Mouse (Mus musculus) lung, embryonic 14.5 days (tissue): ENCODE results near the gene Stk10. TPM values are rescaled to one million over a fixed set of nuclear protein-coding genes. Genes with fewer than 3 reads are reported as not detected.

Experiments used
- ATAC-seq: fragments of 200-750 bp; cut with Nextera tagmentation; 2 replicates; pipeline ENCODE4 v1.8.0; 2017; ENCODE audit warnings: mild to moderate bottlenecking, moderate TSS enrichment, moderate library complexity; ENCODE audit not compliant: insufficient read depth
- DNase-seq: peaks from one replicate; pipeline ENCODE4 v3.0.0-alpha.2; 2015
- H3K27ac ChIP-seq: fragments of 300-500 bp; sonication (generic); 2 replicates; pipeline ENCODE4 v1.5.1; 2014; ENCODE audit warnings: low read depth, mild to moderate bottlenecking, moderate library complexity
- H3K27me3 ChIP-seq: fragments of 300-500 bp; sonication (generic); 2 replicates; pipeline ENCODE4 v1.6.1; 2014; ENCODE audit warnings: low read length, control low read depth; ENCODE audit not compliant: insufficient read depth
- H3K36me3 ChIP-seq: fragments of 300-500 bp; sonication (generic); 2 replicates; pipeline ENCODE4 v1.6.1; 2014; ENCODE audit warnings: control low read depth; ENCODE audit not compliant: insufficient read depth
- H3K4me1 ChIP-seq: fragments of 300-500 bp; sonication (generic); 2 replicates; pipeline ENCODE4 v1.6.1; 2014; ENCODE audit warnings: antibody characterized with exemption, control low read depth; ENCODE audit not compliant: insufficient read depth
- H3K4me2 ChIP-seq: fragments of 300-500 bp; sonication (generic); 2 replicates; pipeline ENCODE4 v1.6.1; 2014; ENCODE audit warnings: mild to moderate bottlenecking
- H3K4me3 ChIP-seq: fragments of 300-500 bp; sonication (generic); 2 replicates; pipeline ENCODE4 v1.5.1; 2014; ENCODE audit warnings: low read depth, low read length
- H3K9ac ChIP-seq: fragments of 300-500 bp; sonication (generic); 2 replicates; pipeline ENCODE4 v1.6.1; 2014
- H3K9me3 ChIP-seq: fragments of 300-500 bp; sonication (generic); 2 replicates; pipeline ENCODE4 v1.6.1; 2016; ENCODE audit warnings: low read depth, low read length, control low read depth
- CTCF ChIP-seq: IDR thresholded peaks from 2 replicates; pipeline ENCODE4 v1.5.1; 2016; ENCODE audit warnings: antibody characterized with exemption, low read depth
- WGBS: fragments of 180-500 bp; shearing (Covaris S2); extraction: QIAGEN DNeasy Blood & Tissue Kit; methylation state at CpG from one replicate; pipeline ENCODE4 v1.1.7; 2014; 5-methylcytosine and 5-hydroxymethylcytosine counted together
- polyA plus RNA-seq: library from polyadenylated mRNA; unstranded; fragments of >200 nt; fragmentation: Nextera tagmentation; extraction: Ambion mirVana; gene quantifications from 2 replicates; pipeline ENCODE4 v1.2.1, GENCODE M21; 2014

Gene Stk10
- polyA plus RNA-seq, 1 experiment from 2014 or later: 2.0 TPM

- Histone ChIP-seq H3K27ac (no peak overlapping the region), H3K4me3 (no peak overlapping the region), H3K4me1 (no peaks in the 10 kb centered on the region), H3K4me2 (no peak overlapping the region), H3K27me3 (no peaks in the 10 kb centered on the region), H3K36me3 (no peaks in the 10 kb centered on the region), H3K9ac (no peak overlapping the region), H3K9me3 (no peaks in the 10 kb centered on the region)
- ATAC-seq (no peak), DNase-seq (no peak)
- TF ChIP-seq CTCF: no peak
- 65% methylated on average over 6 of the region's 6 CpGs for WGBS
Observed at GRCm38 (mm10) chr11:32585996-32586395, 52.9 kb downstream of the Stk10 start.

- WGBS: 72% methylated on average over 17 of the region's 17 CpGs
- no peak for DNase-seq
- Histone ChIP-seq H3K36me3 (no peaks in the 10 kb centered on the region), H3K9ac (no peak overlapping the region; the same call in 1 of the 2 replicates), H3K9me3 (no peaks in the 10 kb centered on the region), H3K4me1 (no peaks in the 10 kb centered on the region), H3K4me2 (no peak overlapping the region), H3K4me3 (no peak overlapping the region), H3K27me3 (no peaks in the 10 kb centered on the region), H3K27ac (no peak overlapping the region)
- no peak for TF ChIP-seq CTCF
- ATAC-seq: 0 out of 2 replicates have a peak, but pooled peaks have one; percentile 11
Observed at GRCm38 (mm10) chr11:32587191-32588089, 54.3 kb downstream of the Stk10 start.

GRCm38 (mm10) chr11:32588090-32588891 lies 55.2 kb downstream of the Stk10 start:
- H3K4me1 ChIP-seq: no peaks in the 10 kb centered on the region
- no peak overlapping the region for H3K4me3 ChIP-seq
- H3K36me3 ChIP-seq: no peaks in the 10 kb centered on the region
- no peaks in the 10 kb centered on the region for H3K9me3 ChIP-seq
- WGBS: 28% methylated on average over 15 of the region's 15 CpGs
- H3K4me2 ChIP-seq: no peak overlapping the region
- no peak overlapping the region; the same call in 1 of the 2 replicates for H3K9ac ChIP-seq
- DNase-seq (peak; percentile 89), ATAC-seq (peak; percentile 25)
- no peaks in the 10 kb centered on the region for H3K27me3 ChIP-seq
- H3K27ac ChIP-seq: no peak overlapping the region
- TF ChIP-seq CTCF: peak; percentile 98

GRCm38 (mm10) chr11:32588892-32589172 lies 55.7 kb downstream of the Stk10 start:
- Histone ChIP-seq H3K36me3 (no peaks in the 10 kb centered on the region), H3K27ac (no peak overlapping the region), H3K9ac (no peak overlapping the region), H3K4me3 (no peak overlapping the region), H3K9me3 (no peaks in the 10 kb centered on the region), H3K27me3 (no peaks in the 10 kb centered on the region), H3K4me1 (no peaks in the 10 kb centered on the region), H3K4me2 (no peak overlapping the region)
- DNase-seq (no peak), ATAC-seq (no peak)
- TF ChIP-seq CTCF: no peak
- WGBS: 75% methylated on average over 11 of the region's 11 CpGs

- H3K4me3 ChIP-seq: no peak overlapping the region
- no peak for ATAC-seq
- DNase-seq: no peak
- TF ChIP-seq CTCF: no peak
- no peak overlapping the region for H3K27ac ChIP-seq
- H3K9me3 ChIP-seq: 0 out of 2 replicates have a peak, but pooled peaks cover under 1% of the 10 kb centered on the region
- no peaks in the 10 kb centered on the region for H3K27me3 ChIP-seq
- no peaks in the 10 kb centered on the region for H3K36me3 ChIP-seq
- H3K4me2 ChIP-seq: no peak overlapping the region
- WGBS: 87% methylated on average over 12 of the region's 12 CpGs
- no peak overlapping the region for H3K9ac ChIP-seq
- no peaks in the 10 kb centered on the region for H3K4me1 ChIP-seq
Observed at GRCm38 (mm10) chr11:32589201-32589600, 56.1 kb downstream of the Stk10 start.

- Histone ChIP-seq H3K4me1 (no peaks in the 10 kb centered on the region), H3K9me3 (0 out of 2 replicates have a peak, but pooled peaks cover 3% of the 10 kb centered on the region), H3K36me3 (no peaks in the 10 kb centered on the region), H3K9ac (no peak overlapping the region), H3K27me3 (no peaks in the 10 kb centered on the region), H3K27ac (no peak overlapping the region), H3K4me2 (no peak overlapping the region), H3K4me3 (no peak overlapping the region)
- ATAC-seq: no peak
- no peak for DNase-seq
- 80% methylated on average over 8 of the region's 8 CpGs for WGBS
- no peak for TF ChIP-seq CTCF
Observed at GRCm38 (mm10) chr11:32589791-32590190, 56.7 kb downstream of the Stk10 start.

GRCm38 (mm10) chr11:32590205-32590604 lies 57.1 kb downstream of the Stk10 start:
- no peaks in the 10 kb centered on the region for H3K36me3 ChIP-seq
- TF ChIP-seq CTCF: no peak
- DNase-seq (no peak), ATAC-seq (no peak)
- H3K27ac ChIP-seq: no peak overlapping the region
- no peak overlapping the region for H3K4me3 ChIP-seq
- H3K4me1 ChIP-seq: no peaks in the 10 kb centered on the region
- no peaks in the 10 kb centered on the region for H3K27me3 ChIP-seq
- H3K9me3 ChIP-seq: 0 out of 2 replicates have a peak, but pooled peaks cover 3% of the 10 kb centered on the region
- H3K9ac ChIP-seq: no peak overlapping the region
- WGBS: 77% methylated on average over 6 of the region's 6 CpGs
- H3K4me2 ChIP-seq: no peak overlapping the region
